Mouse (Mus musculus) kidney, embryonic 15.5 days (tissue): ENCODE measurements around the gene Trim3. TPM values are rescaled to one million over a fixed set of nuclear protein-coding genes. Genes with fewer than 3 reads are reported as not detected.

Source experiments
- polyA plus RNA-seq: library from polyadenylated mRNA; unstranded; fragments of >200 nt; fragmentation: Nextera tagmentation; extraction: Ambion mirVana; gene quantifications from 2 replicates; pipeline ENCODE4 v1.2.1, GENCODE M21; 2015

Gene Trim3
- polyA plus RNA-seq, 1 experiment from 2014 or later: 37.2 TPM

Other genes starting within 250 kb of the Trim3 start
- gene Fam160a2, start 233.5 kb downstream of the Trim3 start, polyA plus RNA-seq: 39.1 and 47.4 TPM in 2 replicates
- 0.08 TPM in 1 of 2 replicates, not detected in the other for gene Cnga4, start 229.0 kb downstream of the Trim3 start, polyA plus RNA-seq
- gene Cckbr, start 207.8 kb downstream of the Trim3 start, polyA plus RNA-seq: 0.58 and 0.62 TPM in 2 replicates
- 53.4 and 72.0 TPM in 2 replicates for gene Cavin3, start 151.3 kb downstream of the Trim3 start, polyA plus RNA-seq
- 44.7 and 47.7 TPM in 2 replicates for gene Smpd1, start 79.2 kb downstream of the Trim3 start, polyA plus RNA-seq
- 45.9 and 56.9 TPM in 2 replicates for gene Apbb1, start 51.9 kb downstream of the Trim3 start, polyA plus RNA-seq
- 2.0 and 4.4 TPM in 2 replicates for gene Hpx, start 33.4 kb downstream of the Trim3 start, polyA plus RNA-seq
- 184 and 195 TPM in 2 replicates for gene Timm10b, start 6.5 kb upstream of the Trim3 start, polyA plus RNA-seq
- gene Arfip2, start 6.8 kb upstream of the Trim3 start, polyA plus RNA-seq: 81.6 and 88.2 TPM in 2 replicates
- 15.1 and 25.1 TPM in 2 replicates for gene Gm45799, start 7.0 kb upstream of the Trim3 start, polyA plus RNA-seq
- 0.76 and 1.9 TPM in 2 replicates for gene Dnhd1, start 17.3 kb upstream of the Trim3 start, polyA plus RNA-seq
- 331 and 360 TPM in 2 replicates for gene Ilk, start 103.0 kb upstream of the Trim3 start, polyA plus RNA-seq
- 44.8 and 49.6 TPM in 2 replicates for gene Rrp8, start 103.8 kb upstream of the Trim3 start, polyA plus RNA-seq
- 127 and 136 TPM in 2 replicates for gene Taf10, start 110.8 kb upstream of the Trim3 start, polyA plus RNA-seq
- gene Tpp1, start 118.7 kb upstream of the Trim3 start, polyA plus RNA-seq: 92.7 and 94.9 TPM in 2 replicates
- 10.2 and 12.1 TPM in 2 replicates for gene Dchs1, start 154.1 kb upstream of the Trim3 start, polyA plus RNA-seq
- gene Mrpl17, start 177.5 kb upstream of the Trim3 start, polyA plus RNA-seq: 397 and 398 TPM in 2 replicates